Mouse (Mus musculus): ENCODE measurements around the gene Sez6. TPM values are rescaled to one million over a fixed set of nuclear protein-coding genes. Genes with fewer than 3 reads are reported as not detected.

Sez6 gene
- polyA plus RNA-seq, 1 experiment from 2014 or later = 0.27 TPM

DNA sequence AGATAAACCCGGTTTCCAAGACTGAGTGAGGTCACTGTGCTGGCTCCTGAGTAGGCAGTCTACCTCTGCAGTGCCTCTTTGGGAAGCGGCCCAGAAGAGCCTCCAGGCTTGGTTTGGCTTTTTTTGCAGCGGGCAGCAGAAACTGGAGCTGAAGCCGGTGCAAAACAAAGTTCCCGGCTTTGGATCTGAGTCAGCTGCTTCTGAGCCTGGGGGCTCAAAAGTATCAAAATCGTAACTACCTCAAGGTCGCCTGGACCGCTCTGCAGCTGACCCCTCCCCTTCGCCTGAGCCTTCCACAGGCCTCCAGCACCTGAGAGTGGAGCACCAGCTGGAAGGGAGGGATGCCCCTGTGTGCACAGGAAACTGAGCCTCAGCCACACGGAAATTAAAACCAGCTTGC, 13.4 kb upstream of the Sez6 start:
- peaks cover 50% of the 10 kb centered on the region for H3K27me3 ChIP-seq (ENCODE audit: insufficient read depth, low read length)
- H3K36me3 ChIP-seq (ENCODE audit: insufficient read depth, low read length) = no peaks in the 10 kb centered on the region
- H3K4me2 ChIP-seq (replicated peaks; ENCODE audit: low read depth, low read length) = no peak overlapping the region
- 0 out of 2 replicates have a peak overlapping the region, but pooled peaks have one; percentile 14 for H3K27ac ChIP-seq (ENCODE audit: low read length)
- WGBS = 27% methylated on average over 10 of the region's 10 CpGs
- H3K9ac ChIP-seq (replicated peaks; ENCODE audit: low read length) = no peak overlapping the region
- no peak for ATAC-seq (ENCODE audit: low FRiP score, low TSS enrichment)
- no peak overlapping the region for H3K4me3 ChIP-seq (ENCODE audit: low read length)
- H3K9me3 ChIP-seq (ENCODE audit: low read length) = no peaks in the 10 kb centered on the region
- H3K4me1 ChIP-seq (ENCODE audit: insufficient read depth, low read length) = peaks cover 3% of the 10 kb centered on the region; the same call in 1 of the 2 replicates

DNA sequence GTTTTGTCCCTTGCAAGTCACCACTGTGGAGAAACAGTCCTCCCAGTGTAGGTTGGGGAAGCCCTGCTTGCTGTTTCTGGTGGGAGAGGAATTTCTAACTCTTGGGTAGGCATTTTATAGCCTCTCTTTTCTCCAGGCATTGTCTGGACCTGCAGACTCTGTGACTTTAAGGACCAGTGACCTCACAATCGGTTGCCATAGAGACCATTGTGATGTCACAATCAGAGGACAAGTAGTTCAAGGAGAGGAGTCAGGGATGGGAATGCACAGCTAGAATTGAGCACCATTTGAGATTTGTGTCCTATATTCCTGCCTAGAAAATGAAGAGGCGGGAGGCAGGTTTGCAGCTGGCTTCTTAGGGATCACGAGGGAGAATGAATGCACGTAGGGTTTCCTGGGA, 7.3 kb upstream of the Sez6 start:
- Histone ChIP-seq H3K4me1 (ENCODE audit: insufficient read depth, low read length) (no peaks in the 10 kb centered on the region), H3K36me3 (ENCODE audit: insufficient read depth, low read length) (no peaks in the 10 kb centered on the region), H3K4me2 (replicated peaks; ENCODE audit: low read depth, low read length) (no peak overlapping the region), H3K9ac (replicated peaks; ENCODE audit: low read length) (no peak overlapping the region), H3K4me3 (ENCODE audit: low read length) (no peak overlapping the region), H3K27ac (ENCODE audit: low read length) (no peak overlapping the region), H3K27me3 (ENCODE audit: insufficient read depth, low read length) (peaks cover 25% of the 10 kb centered on the region), H3K9me3 (ENCODE audit: low read length) (no peaks in the 10 kb centered on the region)
- no peak for ATAC-seq (ENCODE audit: low FRiP score, low TSS enrichment)
- 86% methylated on average over 4 of the region's 4 CpGs for WGBS

DNA sequence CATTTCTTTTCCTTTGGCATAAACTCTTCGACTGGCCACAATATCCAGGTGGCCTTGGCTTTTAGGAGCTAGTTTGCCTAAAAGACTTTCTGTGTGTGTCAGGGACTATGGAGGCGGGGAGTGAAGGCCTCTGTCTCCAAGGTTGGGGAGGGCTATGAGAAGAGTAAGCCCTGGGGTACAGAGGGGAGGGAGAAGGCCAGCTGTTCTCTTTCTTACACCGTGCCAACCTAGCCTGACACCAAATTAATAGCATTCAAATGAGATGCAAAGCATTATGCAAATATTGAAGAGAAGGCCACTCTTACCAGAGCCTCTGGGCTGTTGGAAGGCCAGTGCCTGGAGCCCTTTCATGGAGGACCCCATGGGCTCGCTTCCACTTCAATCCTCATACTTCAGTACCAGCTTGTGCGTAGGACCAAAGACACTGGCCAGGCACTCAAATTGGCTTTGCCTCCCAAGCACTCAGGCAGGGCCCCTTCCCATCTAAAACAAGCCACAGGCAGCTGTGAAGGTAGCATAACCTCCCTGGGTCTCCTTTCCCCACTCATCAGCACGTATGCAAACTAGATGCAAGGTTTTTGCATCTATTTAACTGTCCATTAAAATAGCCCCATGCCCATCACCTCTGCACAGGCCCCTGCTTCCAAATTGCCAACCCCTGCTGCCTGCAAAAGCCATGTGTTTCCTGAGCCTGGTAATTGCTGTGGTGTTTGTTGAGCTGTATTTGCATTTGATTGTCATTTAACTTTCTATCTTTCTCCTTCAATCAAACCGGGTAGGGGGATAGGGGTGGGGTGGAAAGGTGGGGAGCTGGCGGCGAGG, 4.6 kb upstream of the Sez6 start:
- Histone ChIP-seq H3K9ac (replicated peaks; ENCODE audit: low read length) (no peak overlapping the region), H3K27ac (ENCODE audit: low read length) (no peak overlapping the region), H3K4me2 (replicated peaks; ENCODE audit: low read depth, low read length) (no peak overlapping the region), H3K27me3 (ENCODE audit: insufficient read depth, low read length) (peaks cover 47% of the 10 kb centered on the region), H3K9me3 (ENCODE audit: low read length) (no peaks in the 10 kb centered on the region), H3K4me3 (ENCODE audit: low read length) (no peak overlapping the region), H3K4me1 (ENCODE audit: insufficient read depth, low read length) (peaks cover 3% of the 10 kb centered on the region), H3K36me3 (ENCODE audit: insufficient read depth, low read length) (no peaks in the 10 kb centered on the region)
- ATAC-seq (ENCODE audit: low FRiP score, low TSS enrichment) = no peak
- 27% methylated on average over 9 of the region's 9 CpGs for WGBS

- no peak overlapping the region for H3K4me2 ChIP-seq (replicated peaks; ENCODE audit: low read depth, low read length)
- peaks cover 9% of the 10 kb centered on the region for H3K4me1 ChIP-seq (ENCODE audit: insufficient read depth, low read length)
- H3K4me3 ChIP-seq (ENCODE audit: low read length) = no peak overlapping the region
- H3K9ac ChIP-seq (replicated peaks; ENCODE audit: low read length) = no peak overlapping the region
- ATAC-seq (ENCODE audit: low FRiP score, low TSS enrichment) = no peak
- H3K27ac ChIP-seq (ENCODE audit: low read length) = no peak overlapping the region
- WGBS = 6% methylated on average over 9 of the region's 9 CpGs
- no peaks in the 10 kb centered on the region for H3K36me3 ChIP-seq (ENCODE audit: insufficient read depth, low read length)
- H3K9me3 ChIP-seq (ENCODE audit: low read length) = no peaks in the 10 kb centered on the region
- H3K27me3 ChIP-seq (ENCODE audit: insufficient read depth, low read length) = peaks cover 54% of the 10 kb centered on the region
Observed at GRCm38 (mm10) chr11:77926666-77927065, 3.9 kb upstream of the Sez6 start.

GRCm38 (mm10) chr11:77927837-77928236, 2.8 kb upstream of the Sez6 start:
- Histone ChIP-seq H3K9ac (replicated peaks; ENCODE audit: low read length) (no peak overlapping the region), H3K4me3 (ENCODE audit: low read length) (no peak overlapping the region), H3K4me2 (replicated peaks; ENCODE audit: low read depth, low read length) (no peak overlapping the region), H3K4me1 (ENCODE audit: insufficient read depth, low read length) (peaks cover 12% of the 10 kb centered on the region), H3K27ac (ENCODE audit: low read length) (no peak overlapping the region), H3K27me3 (ENCODE audit: insufficient read depth, low read length) (peaks cover 65% of the 10 kb centered on the region), H3K36me3 (ENCODE audit: insufficient read depth, low read length) (no peaks in the 10 kb centered on the region), H3K9me3 (ENCODE audit: low read length) (no peaks in the 10 kb centered on the region)
- ATAC-seq (ENCODE audit: low FRiP score, low TSS enrichment) = no peak
- WGBS = 64% methylated on average over 5 of the region's 5 CpGs

DNA sequence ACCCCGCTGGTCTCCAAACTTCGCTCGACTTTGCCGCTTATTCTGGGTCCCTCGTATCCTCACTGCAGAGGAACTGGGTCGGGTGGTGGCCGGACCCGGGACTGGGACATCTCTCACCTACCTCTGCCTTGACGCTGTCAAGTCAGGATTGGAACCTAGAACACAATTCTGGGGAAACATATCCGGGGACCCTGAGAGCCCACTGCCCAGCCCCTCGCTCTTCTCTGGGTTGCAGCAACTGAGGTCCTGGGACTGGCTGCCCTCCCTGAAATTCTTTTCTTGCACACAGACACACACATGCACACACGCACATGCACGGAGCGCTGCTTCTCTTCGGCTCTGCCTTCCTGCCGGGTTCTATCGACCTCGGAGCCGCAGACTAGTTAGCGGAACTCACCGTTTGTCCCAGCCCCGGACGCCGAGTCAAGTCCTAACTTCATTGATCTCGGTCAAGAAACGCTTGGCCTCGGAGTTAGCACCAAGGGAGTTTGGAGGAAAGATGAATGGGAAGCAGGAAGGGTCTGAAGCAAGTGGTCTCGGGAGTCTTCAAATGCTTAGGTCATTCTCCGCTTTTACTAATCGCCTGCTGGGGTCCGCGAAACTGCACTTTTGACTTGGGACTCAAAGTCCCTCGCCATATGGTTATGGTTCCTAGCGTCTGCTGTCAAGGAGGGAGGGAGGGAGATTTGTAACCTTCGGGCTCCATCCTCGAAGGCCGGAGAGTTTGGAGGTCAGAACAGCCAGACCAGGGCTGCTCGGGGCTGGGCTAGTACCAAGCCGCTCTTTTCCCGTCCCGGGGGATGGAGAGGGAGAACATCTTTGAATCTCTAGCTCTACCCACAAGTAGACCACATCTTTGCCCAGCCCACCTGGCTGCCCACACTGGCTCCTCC, 1.2 kb downstream of the Sez6 start:
- Histone ChIP-seq H3K4me1 (ENCODE audit: insufficient read depth, low read length) (peaks cover 12% of the 10 kb centered on the region), H3K4me2 (replicated peaks; ENCODE audit: low read depth, low read length) (peak overlapping the region; percentile 95), H3K9ac (replicated peaks; ENCODE audit: low read length) (no peak overlapping the region), H3K27ac (ENCODE audit: low read length) (no peak overlapping the region), H3K9me3 (ENCODE audit: low read length) (no peaks in the 10 kb centered on the region), H3K27me3 (ENCODE audit: insufficient read depth, low read length) (peaks cover 91% of the 10 kb centered on the region), H3K4me3 (ENCODE audit: low read length) (peak overlapping the region; percentile 54), H3K36me3 (ENCODE audit: insufficient read depth, low read length) (no peaks in the 10 kb centered on the region)
- 2% methylated on average over 41 of the region's 41 CpGs for WGBS
- no peak for ATAC-seq (ENCODE audit: low FRiP score, low TSS enrichment)

DNA sequence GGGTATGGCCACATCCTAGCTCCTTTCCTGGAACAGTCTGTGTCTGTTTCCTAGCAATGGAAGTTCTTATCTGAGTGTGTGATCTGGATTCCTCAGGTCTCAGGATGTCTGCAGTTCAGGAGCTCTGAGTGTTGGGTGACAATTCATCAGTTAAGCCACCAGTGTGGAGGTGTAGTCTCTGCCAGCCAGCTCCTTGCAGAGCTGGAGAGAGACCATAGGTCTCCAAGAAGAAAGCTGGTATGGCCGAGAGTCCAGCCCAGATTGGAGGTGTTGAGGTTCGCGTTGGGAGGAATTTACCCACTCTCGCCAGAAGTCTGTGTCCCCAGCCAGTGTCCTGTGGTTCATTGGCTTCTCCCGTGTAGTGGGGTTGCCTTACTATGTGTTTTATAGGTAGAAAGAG, 2.0 kb downstream of the Sez6 start:
- no peaks in the 10 kb centered on the region for H3K36me3 ChIP-seq (ENCODE audit: insufficient read depth, low read length)
- H3K4me3 ChIP-seq (ENCODE audit: low read length) = no peak overlapping the region
- ATAC-seq (ENCODE audit: low FRiP score, low TSS enrichment) = no peak
- H3K27ac ChIP-seq (ENCODE audit: low read length) = no peak overlapping the region
- no peak overlapping the region for H3K4me2 ChIP-seq (replicated peaks; ENCODE audit: low read depth, low read length)
- H3K4me1 ChIP-seq (ENCODE audit: insufficient read depth, low read length) = peaks cover 12% of the 10 kb centered on the region
- peaks cover 92% of the 10 kb centered on the region for H3K27me3 ChIP-seq (ENCODE audit: insufficient read depth, low read length)
- H3K9me3 ChIP-seq (ENCODE audit: low read length) = no peaks in the 10 kb centered on the region
- no peak overlapping the region for H3K9ac ChIP-seq (replicated peaks; ENCODE audit: low read length)
- 32% methylated on average over 5 of the region's 5 CpGs for WGBS

- Histone ChIP-seq H3K36me3 (ENCODE audit: insufficient read depth, low read length) (no peaks in the 10 kb centered on the region), H3K27ac (ENCODE audit: low read length) (no peak overlapping the region), H3K9me3 (ENCODE audit: low read length) (no peaks in the 10 kb centered on the region), H3K4me2 (replicated peaks; ENCODE audit: low read depth, low read length) (no peak overlapping the region), H3K9ac (replicated peaks; ENCODE audit: low read length) (no peak overlapping the region), H3K27me3 (ENCODE audit: insufficient read depth, low read length) (peaks cover 87% of the 10 kb centered on the region), H3K4me1 (ENCODE audit: insufficient read depth, low read length) (peaks cover 12% of the 10 kb centered on the region), H3K4me3 (ENCODE audit: low read length) (no peak overlapping the region)
- WGBS = 6% methylated on average over 4 of the region's 4 CpGs
- ATAC-seq (ENCODE audit: low FRiP score, low TSS enrichment) = no peak
Observed at GRCm38 (mm10) chr11:77934111-77934521, 3.5 kb downstream of the Sez6 start.

- H3K36me3 ChIP-seq (ENCODE audit: insufficient read depth, low read length) = no peaks in the 10 kb centered on the region
- H3K4me2 ChIP-seq (replicated peaks; ENCODE audit: low read depth, low read length) = no peak overlapping the region
- peaks cover 86% of the 10 kb centered on the region for H3K27me3 ChIP-seq (ENCODE audit: insufficient read depth, low read length)
- no peak for ATAC-seq (ENCODE audit: low FRiP score, low TSS enrichment)
- no peak overlapping the region for H3K4me3 ChIP-seq (ENCODE audit: low read length)
- H3K9ac ChIP-seq (replicated peaks; ENCODE audit: low read length) = no peak overlapping the region
- 56% methylated on average over 5 of the region's 5 CpGs for WGBS
- no peak overlapping the region for H3K27ac ChIP-seq (ENCODE audit: low read length)
- H3K9me3 ChIP-seq (ENCODE audit: low read length) = no peaks in the 10 kb centered on the region
- H3K4me1 ChIP-seq (ENCODE audit: insufficient read depth, low read length) = peaks cover 12% of the 10 kb centered on the region
Observed at GRCm38 (mm10) chr11:77934568-77935311, 4.1 kb downstream of the Sez6 start.

Data from kidney, embryonic 16.5 days (tissue).